Mouse (Mus musculus): ENCODE results near the gene Pmfbp1. TPM values are rescaled to one million over a fixed set of nuclear protein-coding genes. Genes with fewer than 3 reads are reported as not detected.
A peak's percentile ranks its signal among the peaks of the same experiment; 100 is the strongest.

Pmfbp1 gene
- polyA plus RNA-seq, 1 experiment from 2014 or later: 0.09 TPM

DNA sequence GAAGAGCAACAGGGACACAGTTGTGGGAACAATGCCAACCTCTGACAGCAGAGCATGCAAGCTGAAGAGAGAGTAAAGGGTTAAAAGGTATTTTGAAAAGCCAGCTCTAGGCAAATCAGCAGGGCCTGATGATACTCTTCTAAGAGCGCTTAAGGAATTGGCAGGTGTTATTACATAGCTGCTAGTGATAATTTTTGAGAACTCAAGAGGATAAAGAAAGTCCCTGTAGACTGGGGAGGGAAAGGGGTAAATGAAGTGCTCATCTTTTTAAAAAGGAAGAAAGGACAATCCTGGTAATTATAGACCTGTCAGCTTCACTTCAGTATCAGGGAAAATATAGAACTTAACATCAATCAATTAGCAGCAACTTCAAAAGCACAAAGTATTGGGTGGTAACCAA, 9.7 kb downstream of the Pmfbp1 start:
- no peak overlapping the region for H3K4me3 ChIP-seq (ENCODE audit: control insufficient read depth in 1 of 2, insufficient read depth in 1 of 2, low read depth in 1 of 2, low read length in 2 of 2)
- H3K27me3 ChIP-seq (ENCODE audit: control insufficient read depth, insufficient read depth, low read length): no peaks in the 10 kb centered on the region
- H3K9me3 ChIP-seq (ENCODE audit: control insufficient read depth, low read length): no peaks in the 10 kb centered on the region
- H3K27ac ChIP-seq (replicated peaks in 1 of 2; ENCODE audit: control insufficient read depth in 1 of 2, insufficient read depth in 1 of 2, low read depth in 2 of 2, low read length in 2 of 2): no peak overlapping the region
- no peak overlapping the region for H3K4me2 ChIP-seq (ENCODE audit: low read length)
- H3K36me3 ChIP-seq (ENCODE audit: control insufficient read depth, insufficient read depth, low read length): no peaks in the 10 kb centered on the region
- no peak overlapping the region for H3K9ac ChIP-seq (ENCODE audit: low read length)
- no peak for ATAC-seq (ENCODE audit: insufficient number of reproducible peaks, insufficient read depth, low FRiP score, low read depth)
- peaks cover 0 to 2% of the 10 kb centered on the region in 2 experiments; a peak in 1 of 4 replicates for H3K4me1 ChIP-seq (ENCODE audit: control insufficient read depth in 2 of 2, insufficient read depth in 2 of 2, low read length in 2 of 2)
- WGBS: 49% methylated on average over 1 of the region's 1 CpGs

DNA sequence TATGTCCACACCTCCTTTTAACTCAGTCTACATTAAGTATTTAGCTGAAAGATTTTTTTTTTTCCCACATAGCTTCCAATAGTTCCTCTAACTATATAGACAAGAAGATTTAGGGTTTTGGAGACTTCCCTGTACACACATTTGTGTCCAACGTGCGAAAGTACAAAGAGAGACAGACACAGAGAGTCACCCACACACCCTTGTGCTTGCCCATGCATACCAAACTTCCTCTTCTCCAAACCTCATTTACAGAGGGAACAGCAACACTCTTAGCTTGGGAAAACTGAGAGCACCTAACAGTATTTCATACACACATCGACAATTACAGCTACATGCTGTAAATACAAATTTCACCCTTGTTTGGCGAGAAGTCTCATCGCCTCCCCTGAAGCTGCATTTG, 11.7 kb downstream of the Pmfbp1 start:
- no peaks in the 10 kb centered on the region for H3K36me3 ChIP-seq (ENCODE audit: control insufficient read depth, insufficient read depth, low read length)
- H3K27ac ChIP-seq (replicated peaks in 1 of 2; ENCODE audit: control insufficient read depth in 1 of 2, insufficient read depth in 1 of 2, low read depth in 2 of 2, low read length in 2 of 2): no peak overlapping the region
- H3K27me3 ChIP-seq (ENCODE audit: control insufficient read depth, insufficient read depth, low read length): no peaks in the 10 kb centered on the region
- ATAC-seq (ENCODE audit: insufficient number of reproducible peaks, insufficient read depth, low FRiP score, low read depth): no peak
- H3K4me3 ChIP-seq (ENCODE audit: control insufficient read depth in 1 of 2, insufficient read depth in 1 of 2, low read depth in 1 of 2, low read length in 2 of 2): no peak overlapping the region
- H3K4me1 ChIP-seq (ENCODE audit: control insufficient read depth in 2 of 2, insufficient read depth in 2 of 2, low read length in 2 of 2): peaks cover 0 to 2% of the 10 kb centered on the region in 2 experiments; a peak in 1 of 4 replicates
- WGBS: 87% methylated on average over 5 of the region's 5 CpGs
- no peaks in the 10 kb centered on the region for H3K9me3 ChIP-seq (ENCODE audit: control insufficient read depth, low read length)
- H3K9ac ChIP-seq (ENCODE audit: low read length): no peak overlapping the region
- H3K4me2 ChIP-seq (ENCODE audit: low read length): no peak overlapping the region

DNA sequence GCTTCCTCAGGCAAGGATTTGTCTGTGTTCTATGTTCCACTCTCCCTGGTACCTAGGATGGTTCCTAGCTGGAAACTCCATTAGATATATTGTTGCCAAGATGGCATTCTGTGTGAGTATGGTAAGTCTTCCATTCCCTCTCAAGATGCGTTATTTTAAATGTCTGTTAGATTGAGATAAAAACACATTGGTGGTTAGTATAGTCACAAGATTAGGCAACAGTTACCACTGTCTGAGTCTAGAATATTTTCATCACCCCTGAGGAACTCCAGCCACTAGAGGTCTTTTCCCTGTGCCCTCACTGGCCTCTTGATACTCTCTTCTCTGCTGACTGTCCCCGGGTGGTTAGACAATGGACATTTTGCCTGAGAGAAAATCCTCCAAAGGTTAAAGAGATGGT, 30.2 kb downstream of the Pmfbp1 start:
- Histone ChIP-seq H3K9me3 (ENCODE audit: control insufficient read depth, low read length) (no peaks in the 10 kb centered on the region), H3K4me3 (ENCODE audit: control insufficient read depth in 1 of 2, insufficient read depth in 1 of 2, low read depth in 1 of 2, low read length in 2 of 2) (no peak overlapping the region), H3K27ac (replicated peaks in 1 of 2; ENCODE audit: control insufficient read depth in 1 of 2, insufficient read depth in 1 of 2, low read depth in 2 of 2, low read length in 2 of 2) (no peak overlapping the region), H3K4me1 (ENCODE audit: control insufficient read depth in 2 of 2, insufficient read depth in 2 of 2, low read length in 2 of 2) (no peaks in the 10 kb centered on the region), H3K27me3 (ENCODE audit: control insufficient read depth, insufficient read depth, low read length) (no peaks in the 10 kb centered on the region), H3K36me3 (ENCODE audit: control insufficient read depth, insufficient read depth, low read length) (no peaks in the 10 kb centered on the region), H3K9ac (ENCODE audit: low read length) (no peak overlapping the region), H3K4me2 (ENCODE audit: low read length) (no peak overlapping the region)
- 71% methylated on average over 2 of the region's 2 CpGs for WGBS
- ATAC-seq (ENCODE audit: insufficient number of reproducible peaks, insufficient read depth, low FRiP score, low read depth): no peak

DNA sequence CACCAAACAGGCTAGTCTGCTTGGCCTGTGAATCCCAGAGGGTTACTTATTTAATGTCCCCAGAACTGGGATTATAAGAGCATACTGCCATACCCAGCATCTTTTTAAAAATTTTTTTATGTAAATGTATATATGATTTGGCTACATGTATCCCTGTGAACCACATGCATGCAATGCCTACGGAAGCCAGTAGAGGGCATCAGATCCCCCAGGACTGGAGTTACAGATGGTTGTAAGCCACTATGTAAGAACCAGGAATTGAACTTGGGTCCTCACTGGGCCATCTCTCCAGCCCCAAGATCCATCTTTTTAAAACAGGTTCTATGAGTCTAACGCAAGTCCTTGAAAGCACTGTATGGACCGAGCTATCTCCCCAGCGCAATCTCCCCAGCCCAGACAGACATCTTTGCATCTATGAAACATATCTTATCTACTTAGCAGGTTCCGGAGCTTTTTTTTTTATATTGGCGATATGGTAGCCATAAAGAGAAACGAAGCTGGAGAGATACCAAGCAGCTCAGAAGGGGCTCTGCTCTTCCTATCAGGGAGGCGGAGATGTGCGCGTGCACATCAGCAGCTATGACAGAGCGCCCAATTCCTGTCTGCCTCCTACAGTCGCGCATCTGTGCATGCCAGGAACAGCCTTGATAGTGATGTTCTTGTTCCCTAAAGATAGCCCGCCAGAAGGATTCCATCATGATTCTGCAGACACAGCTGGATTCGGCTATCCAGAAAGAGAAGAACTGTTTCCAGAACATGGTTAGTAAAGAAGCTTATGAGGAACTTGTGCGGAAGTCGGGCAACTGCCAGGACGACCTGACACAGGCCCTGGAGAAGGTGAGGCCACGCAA, 41.5 kb downstream of the Pmfbp1 start:
- H3K4me3 ChIP-seq (ENCODE audit: control insufficient read depth in 1 of 2, insufficient read depth in 1 of 2, low read depth in 1 of 2, low read length in 2 of 2): no peak overlapping the region
- WGBS: 80% methylated on average over 19 of the region's 19 CpGs
- ATAC-seq (ENCODE audit: insufficient number of reproducible peaks, insufficient read depth, low FRiP score, low read depth): no peak
- H3K4me2 ChIP-seq (ENCODE audit: low read length): no peak overlapping the region
- no peaks in the 10 kb centered on the region for H3K36me3 ChIP-seq (ENCODE audit: control insufficient read depth, insufficient read depth, low read length)
- H3K27ac ChIP-seq (replicated peaks in 1 of 2; ENCODE audit: control insufficient read depth in 1 of 2, insufficient read depth in 1 of 2, low read depth in 2 of 2, low read length in 2 of 2): no peak overlapping the region
- H3K9ac ChIP-seq (ENCODE audit: low read length): no peak overlapping the region
- no peaks in the 10 kb centered on the region for H3K27me3 ChIP-seq (ENCODE audit: control insufficient read depth, insufficient read depth, low read length)
- H3K9me3 ChIP-seq (ENCODE audit: control insufficient read depth, low read length): no peaks in the 10 kb centered on the region
- H3K4me1 ChIP-seq (ENCODE audit: control insufficient read depth in 2 of 2, insufficient read depth in 2 of 2, low read length in 2 of 2): peaks cover 2 to 5% of the 10 kb centered on the region in 2 experiments; a peak in 2 of 4 replicates

DNA sequence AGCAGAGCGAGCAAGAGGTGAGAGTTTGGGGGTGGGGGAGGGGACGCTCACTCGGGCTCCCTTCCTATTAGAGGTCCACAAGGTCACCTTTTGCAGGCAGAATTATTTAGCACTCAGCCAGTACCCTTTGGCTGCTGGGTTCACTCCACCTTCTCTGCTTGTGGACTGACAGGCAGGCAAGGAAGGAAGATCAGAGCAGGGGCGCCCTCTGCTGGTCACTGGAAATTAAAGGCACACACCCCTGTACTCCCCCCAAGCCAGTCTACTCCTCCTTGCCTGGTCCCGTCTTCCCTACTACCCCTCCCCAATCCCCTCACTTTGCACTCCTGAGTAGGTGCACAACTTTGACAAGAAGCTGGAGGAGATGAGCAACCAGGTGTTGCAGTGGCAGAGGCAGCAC, 42.9 kb downstream of the Pmfbp1 start:
- WGBS: 5% methylated on average over 5 of the region's 5 CpGs
- peak; percentile 70; the same call in 1 of the 2 replicates for ATAC-seq (ENCODE audit: insufficient number of reproducible peaks, insufficient read depth, low FRiP score, low read depth)
- no peaks in the 10 kb centered on the region for H3K36me3 ChIP-seq (ENCODE audit: control insufficient read depth, insufficient read depth, low read length)

DNA sequence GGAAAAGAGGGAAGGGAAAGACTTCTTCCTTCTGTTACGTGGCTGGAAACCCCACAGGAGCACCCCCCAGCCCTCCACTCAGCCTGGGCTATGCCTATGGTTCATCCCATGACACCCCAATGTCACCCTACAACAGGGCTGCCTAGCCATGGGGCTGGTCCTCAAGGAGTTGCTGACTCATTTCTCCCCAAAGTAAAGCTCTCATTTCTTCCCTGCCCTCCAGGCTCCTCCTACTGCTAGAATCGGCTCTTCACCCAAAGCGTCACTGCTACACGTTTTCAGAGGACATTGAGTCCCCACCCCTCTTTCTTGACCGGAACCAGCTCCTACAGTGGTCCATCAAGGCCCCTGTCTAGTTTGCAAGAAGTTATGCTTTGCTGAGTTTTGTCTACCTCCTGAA, 48.3 kb downstream of the Pmfbp1 start:
- WGBS: 65% methylated on average over 5 of the region's 5 CpGs
- H3K36me3 ChIP-seq (ENCODE audit: control insufficient read depth, insufficient read depth, low read length): peaks cover 10% of the 10 kb centered on the region
- no peaks in the 10 kb centered on the region for H3K4me1 ChIP-seq (ENCODE audit: control insufficient read depth in 2 of 2, insufficient read depth in 2 of 2, low read length in 2 of 2)
- no peak for ATAC-seq (ENCODE audit: insufficient number of reproducible peaks, insufficient read depth, low FRiP score, low read depth)
- no peak overlapping the region for H3K27ac ChIP-seq (replicated peaks in 1 of 2; ENCODE audit: control insufficient read depth in 1 of 2, insufficient read depth in 1 of 2, low read depth in 2 of 2, low read length in 2 of 2)
- H3K4me3 ChIP-seq (ENCODE audit: control insufficient read depth in 1 of 2, insufficient read depth in 1 of 2, low read depth in 1 of 2, low read length in 2 of 2): no peak overlapping the region
- H3K4me2 ChIP-seq (ENCODE audit: low read length): no peak overlapping the region
- no peaks in the 10 kb centered on the region for H3K27me3 ChIP-seq (ENCODE audit: control insufficient read depth, insufficient read depth, low read length)
- no peak overlapping the region for H3K9ac ChIP-seq (ENCODE audit: low read length)
- H3K9me3 ChIP-seq (ENCODE audit: control insufficient read depth, low read length): no peaks in the 10 kb centered on the region

More for the DNA sequence above, 42.9 kb downstream of the Pmfbp1 start:
- H3K27ac ChIP-seq (replicated peaks in 1 of 2; ENCODE audit: control insufficient read depth in 1 of 2, insufficient read depth in 1 of 2, low read depth in 2 of 2, low read length in 2 of 2): peak overlapping the region in 1 of 2 experiments; percentile 52; a peak in 1 of 4 replicates
- peaks cover 2 to 5% of the 10 kb centered on the region in 2 experiments; a peak in 2 of 4 replicates for H3K4me1 ChIP-seq (ENCODE audit: control insufficient read depth in 2 of 2, insufficient read depth in 2 of 2, low read length in 2 of 2)
- H3K27me3 ChIP-seq (ENCODE audit: control insufficient read depth, insufficient read depth, low read length): no peaks in the 10 kb centered on the region
- peak overlapping the region; percentile 62 for H3K9ac ChIP-seq (ENCODE audit: low read length)
- H3K9me3 ChIP-seq (ENCODE audit: control insufficient read depth, low read length): no peaks in the 10 kb centered on the region
- peak overlapping the region in 1 of 2 experiments; percentile 5; a peak in 2 of 4 replicates for H3K4me3 ChIP-seq (ENCODE audit: control insufficient read depth in 1 of 2, insufficient read depth in 1 of 2, low read depth in 1 of 2, low read length in 2 of 2)
- peak overlapping the region; percentile 50 for H3K4me2 ChIP-seq (ENCODE audit: low read length)

DNA sequence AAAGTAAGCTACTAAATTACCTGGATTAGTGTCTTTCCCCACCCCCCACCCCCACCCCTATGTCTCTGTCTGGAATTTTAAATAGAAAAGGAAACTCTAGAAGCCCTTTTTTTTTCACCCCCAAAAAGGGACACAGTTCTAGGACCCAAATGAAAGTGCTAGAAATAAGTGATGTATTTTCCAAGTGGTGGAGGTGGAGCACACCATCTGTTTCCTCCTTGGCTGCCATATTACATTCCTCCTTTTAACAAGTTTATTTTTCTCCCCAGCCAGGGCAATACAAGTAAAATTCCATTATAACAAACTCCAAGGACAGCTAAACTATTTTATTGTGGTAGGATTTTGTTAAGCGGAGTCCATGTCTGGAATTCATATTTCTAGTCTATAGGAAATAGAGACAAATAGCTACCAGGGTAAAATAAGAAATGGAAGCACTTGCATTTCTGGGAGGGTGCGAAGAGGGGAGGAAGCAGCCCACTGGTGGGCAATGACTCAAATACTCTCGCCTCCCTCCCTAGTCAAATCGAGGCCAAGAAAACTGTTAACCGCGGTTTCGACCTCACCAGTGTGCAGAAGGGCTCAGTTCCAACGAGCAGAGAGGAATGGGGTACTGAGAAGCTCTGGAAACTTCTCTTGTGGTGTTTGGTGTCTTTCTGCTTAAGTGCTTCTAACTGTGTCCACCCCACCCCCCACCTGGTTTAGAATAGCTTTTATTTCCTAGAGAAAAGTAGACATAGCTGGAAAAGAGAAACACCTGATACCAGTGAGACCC, 49.1 kb downstream of the Pmfbp1 start:
- 76% methylated on average over 8 of the region's 8 CpGs for WGBS
- H3K36me3 ChIP-seq (ENCODE audit: control insufficient read depth, insufficient read depth, low read length): peaks cover 18% of the 10 kb centered on the region

More for the DNA sequence above, 49.1 kb downstream of the Pmfbp1 start:
- H3K9ac ChIP-seq (ENCODE audit: low read length): no peak overlapping the region
- no peak overlapping the region for H3K4me3 ChIP-seq (ENCODE audit: control insufficient read depth in 1 of 2, insufficient read depth in 1 of 2, low read depth in 1 of 2, low read length in 2 of 2)
- H3K27me3 ChIP-seq (ENCODE audit: control insufficient read depth, insufficient read depth, low read length): no peaks in the 10 kb centered on the region
- H3K4me2 ChIP-seq (ENCODE audit: low read length): no peak overlapping the region
- no peak overlapping the region for H3K27ac ChIP-seq (replicated peaks in 1 of 2; ENCODE audit: control insufficient read depth in 1 of 2, insufficient read depth in 1 of 2, low read depth in 2 of 2, low read length in 2 of 2)
- no peaks in the 10 kb centered on the region for H3K4me1 ChIP-seq (ENCODE audit: control insufficient read depth in 2 of 2, insufficient read depth in 2 of 2, low read length in 2 of 2)
- ATAC-seq (ENCODE audit: insufficient number of reproducible peaks, insufficient read depth, low FRiP score, low read depth): no peak
- no peaks in the 10 kb centered on the region for H3K9me3 ChIP-seq (ENCODE audit: control insufficient read depth, low read length)

Data from heart, embryonic 14.5 days (tissue).